Mouse (Mus musculus) fat pad, adult 2 months (tissue): ENCODE measurements around the gene Gm12794.
"Not testable (repeated sequence)": the region's sequence is repeated elsewhere in the genome, so short reads cannot be mapped to it uniquely, and the experiment has no call there.

Experiments used
- DNase-seq: peaks from one replicate; pipeline ENCODE4 v3.0.0-alpha.2; 2011; ENCODE audit warnings: low read depth, low spot score; ENCODE audit errors: extremely low read depth

Gm12794 gene

DNA sequence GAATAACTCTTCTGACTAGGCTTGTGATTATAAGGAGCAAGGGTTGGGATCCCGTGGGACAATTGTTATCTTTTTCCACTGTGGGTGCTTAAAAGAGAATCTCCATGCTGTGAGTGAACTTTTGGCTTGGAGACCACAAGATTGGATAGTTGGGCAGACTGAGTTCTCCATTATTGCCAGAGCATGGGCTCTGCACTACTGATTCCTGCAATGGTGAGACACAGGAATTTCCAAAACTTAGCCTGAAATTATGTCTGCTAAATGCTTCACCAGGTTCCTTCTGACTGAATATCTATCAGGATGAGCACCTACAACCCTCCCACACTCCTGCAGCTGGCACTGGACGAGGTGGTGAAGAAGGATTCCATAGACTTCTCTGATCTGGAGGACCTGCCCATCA lies at the start of gene Gm12794:
TSS of gene Gm12794 (plus strand) at position 301 of the 400 bp plus-strand sequence.
- DNase-seq: not testable (repeated sequence)

DNA sequence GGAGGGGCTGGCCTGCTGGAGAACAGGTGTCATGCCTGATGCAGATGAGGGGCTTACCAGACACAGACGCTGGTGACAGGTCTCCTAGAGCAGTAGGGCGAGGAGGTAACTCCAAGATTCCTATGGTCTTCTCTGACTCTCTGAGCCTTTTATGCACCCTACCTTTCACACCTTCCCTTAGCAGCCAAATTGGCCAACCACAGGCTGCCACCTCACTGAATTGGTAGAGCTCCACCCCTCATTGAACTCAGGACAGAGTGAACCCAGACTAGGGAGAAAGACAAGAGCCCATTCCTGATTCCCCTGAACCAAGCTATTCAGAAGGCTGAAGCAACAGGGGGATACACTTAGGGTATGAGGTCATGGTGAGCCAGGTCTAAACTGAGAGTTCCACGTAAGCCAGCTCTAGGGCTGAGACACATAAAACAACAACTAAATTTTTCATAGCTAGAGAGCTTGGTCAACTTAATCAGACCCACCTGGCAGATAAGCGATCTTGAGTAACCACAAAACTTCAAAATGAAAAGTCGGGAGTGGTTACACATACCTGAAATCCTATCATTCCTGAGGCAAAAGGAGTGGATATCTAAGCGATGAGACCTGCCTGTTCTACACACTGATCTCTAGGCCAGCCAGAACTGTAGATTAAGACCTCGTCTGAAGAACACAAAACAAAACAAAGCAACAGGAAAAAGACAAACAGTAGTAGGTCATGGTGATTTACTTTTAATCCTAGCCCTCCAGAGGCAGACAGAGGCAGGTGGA lies 46.4 kb upstream of the Gm12794 start, which contains the start of gene C130073F10Rik:
TSS of gene C130073F10Rik (minus strand) at position 134 of the 765 bp plus-strand sequence.
- no peak for DNase-seq

DNA sequence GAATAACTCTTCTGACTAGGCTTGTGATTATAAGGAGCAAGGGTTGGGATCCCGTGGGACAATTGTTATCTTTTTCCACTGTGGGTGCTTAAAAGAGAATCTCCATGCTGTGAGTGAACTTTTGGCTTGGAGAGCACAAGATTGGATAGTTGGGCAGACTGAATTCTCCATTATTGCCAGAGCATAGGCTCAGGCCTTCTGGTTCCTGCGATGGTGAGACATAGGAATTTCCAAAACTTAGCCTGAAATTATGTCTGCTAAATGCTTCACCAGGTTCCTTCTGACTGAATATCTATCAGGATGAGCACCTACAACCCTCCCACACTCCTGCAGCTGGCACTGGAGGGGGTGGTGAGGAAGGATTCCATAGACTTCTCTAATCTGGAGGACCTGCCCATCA lies 31.4 kb upstream of the Gm12794 start, which contains the start of gene Gm12800:
TSS of gene Gm12800 (plus strand) at position 301 of the 400 bp plus-strand sequence.
- DNase-seq: not testable (repeated sequence)

DNA sequence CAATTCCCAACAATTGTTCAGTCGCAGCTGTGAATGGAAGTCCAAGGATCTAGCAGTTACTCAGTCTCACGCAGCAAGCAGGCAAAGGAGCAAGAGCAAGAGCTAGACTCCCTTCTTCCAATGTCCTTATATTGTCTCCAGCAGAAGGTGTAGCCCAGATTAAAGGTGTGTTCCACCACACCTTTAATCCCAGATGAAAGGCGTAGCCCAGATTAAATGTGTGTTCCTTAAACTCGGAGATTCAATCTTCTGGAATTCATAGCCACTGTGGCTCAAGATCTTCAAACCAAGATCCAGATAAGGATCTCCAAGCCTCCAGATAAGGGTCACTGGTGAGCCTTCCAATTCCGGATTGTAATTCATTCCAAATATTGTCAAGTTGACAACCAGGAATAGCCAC lies 40.7 kb downstream of the Gm12794 start, which contains the start of gene Gm12790:
TSS of gene Gm12790 (minus strand) at position 101 of the 400 bp plus-strand sequence.
- DNase-seq: not testable (repeated sequence)

DNA sequence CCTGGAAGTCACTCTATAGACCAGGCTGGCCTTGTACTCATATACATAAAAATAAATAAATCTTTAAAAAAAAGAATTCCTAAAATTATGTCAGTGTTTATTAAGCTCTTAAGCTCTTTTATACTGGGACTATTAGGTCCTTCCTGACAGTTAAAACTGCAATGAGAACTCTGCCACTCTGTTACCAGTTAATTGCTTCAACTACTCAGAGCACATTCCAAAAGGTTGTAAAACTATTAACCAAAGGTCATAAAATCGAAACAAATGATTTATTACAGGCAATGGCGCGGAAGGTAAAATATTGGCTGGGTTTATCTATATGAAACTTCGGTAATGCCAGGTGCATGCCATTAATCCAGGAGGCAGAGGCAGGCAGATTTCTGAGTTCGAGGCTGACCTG lies 45.5 kb downstream of the Gm12794 start:
- no peak for DNase-seq

DNA sequence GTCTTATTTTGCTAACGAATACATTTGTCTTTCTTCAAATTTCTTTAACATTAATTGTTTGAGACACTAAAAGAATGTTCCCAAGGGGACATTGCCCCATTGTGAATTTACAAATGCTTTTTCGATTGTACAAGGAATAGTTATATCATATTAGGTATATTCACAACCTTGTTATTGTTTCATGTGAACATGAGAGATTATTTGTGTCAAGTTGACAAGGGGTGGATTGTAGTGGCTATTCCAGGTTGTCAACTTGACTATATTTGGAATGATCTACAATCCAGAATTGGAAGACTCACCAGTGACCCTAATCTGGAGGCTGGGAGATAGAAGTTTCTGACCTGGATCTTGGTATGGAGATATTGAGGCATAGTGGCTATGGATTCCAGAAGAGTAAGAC lies 46.1 kb downstream of the Gm12794 start, which contains the start of gene Gm12789:
TSS of gene Gm12789 (plus strand) at position 301 of the 400 bp plus-strand sequence.
- DNase-seq: not testable (repeated sequence)
